27 mouse cellular contexts compared by ENCODE assay signal in genomic region chr12:80053902-80054654, GRCm38 (mm10). TPM values are rescaled to one million over a fixed set of nuclear protein-coding genes. Genes with fewer than 3 reads are reported as not detected.
DNase-seq lines count a peak whose midpoint lies in the region; ATAC-seq and TF ChIP-seq lines count a peak whose summit lies in the region.
"Had no signal": no experiment of that assay in that cellular context is flagged by ENCODE, and none has a peak within 500 bp of the region (broad histone marks: within the 10 kb centered on the region; RNA-seq: fewer than 3 reads in every experiment).

No protein-coding gene starts in this region.

- H3K36me3 ChIP-seq in heart, adult 2 months (ENCODE audit: control insufficient read depth, insufficient read depth, low read length): peaks cover 4% of the 10 kb centered on the region; the same call in 1 of the 2 replicates
- H3K36me3 ChIP-seq: forebrain, embryonic 10.5 days; G1E; heart, embryonic 10.5 days; midbrain, embryonic 15.5 days had no signal

- intact Hi-C loops in heart, adult 2 months (cut with DNase I): no loop called here

- H3K79me2 ChIP-seq in heart, adult 2 months (replicated peaks; ENCODE audit: control insufficient read depth, insufficient read depth, low read length): no peaks in the 10 kb centered on the region

- peaks cover 6% of the 10 kb centered on the region for H3K4me1 ChIP-seq in heart, adult 2 months (ENCODE audit: control insufficient read depth, insufficient read depth, low read length)
- H3K4me1 ChIP-seq: heart, embryonic 10.5 days; midbrain, embryonic 15.5 days had no signal

- H3K27ac ChIP-seq in heart, adult 2 months: peak overlapping the region; percentile 18; the same call in 1 of the 2 replicates
- no peak overlapping the region for H3K27ac ChIP-seq in layer of hippocampus, adult 2 months
- H3K27ac ChIP-seq: forebrain, embryonic 10.5 days; heart, embryonic 10.5 days; hindbrain, embryonic 14.5 days; liver, embryonic 14.5 days; midbrain, embryonic 15.5 days had no signal

- no peak overlapping the region for H3K9ac ChIP-seq in heart, adult 2 months (ENCODE audit: low read depth, low read length)
- H3K9ac ChIP-seq: hindbrain, embryonic 14.5 days; liver, embryonic 14.5 days; midbrain, embryonic 15.5 days had no signal

- DNase-seq in heart, adult 2 months: no peak
- DNase-seq in heart, adult 8-10 months (ENCODE audit: low spot score): no peak
- peak; percentile 35 for DNase-seq in 416B (ENCODE audit: low read depth)
- no peak for DNase-seq in frontal cortex, adult 2 months (ENCODE audit: extremely low spot score in 1 of 2, low spot score in 1 of 2)
- no peak for DNase-seq in adrenal gland, postnatal 4 days (ENCODE audit: low spot score in 2 of 2)
- DNase-seq in layer of hippocampus, adult 2 months (ENCODE audit: low spot score in 2 of 2): no peak
- DNase-seq: adrenal gland, postnatal 14 days; cerebellum, adult 11 months; cerebellum, adult 9-11 months; gastrocnemius, postnatal 36 days; heart, postnatal 4 days; kidney, adult 9 months; kidney, postnatal 25 days; thymus, adult 18-20 months; thymus, postnatal 4 days had no signal

- TF ChIP-seq POLR2A in heart, adult 2 months (IDR thresholded peaks at IDR 0.05; ENCODE audit: insufficient read depth, low read depth, low read length): no peak

- H3K4me3 ChIP-seq in heart, adult 2 months: no peak overlapping the region
- H3K4me3 ChIP-seq in layer of hippocampus, adult 2 months: no peak overlapping the region
- H3K4me3 ChIP-seq: forebrain, embryonic 10.5 days; heart, embryonic 10.5 days; midbrain, embryonic 15.5 days; myocyte had no signal

- peak; percentile 82 for ATAC-seq in granulocyte monocyte progenitor cell, adult 5-6 weeks (replicated peaks; ENCODE audit: poor library complexity, severe bottlenecking)
- ATAC-seq in monocyte, adult 5-6 weeks (replicated peaks; ENCODE audit: insufficient number of reproducible peaks, low FRiP score, low TSS enrichment, poor library complexity, severe bottlenecking): peak; percentile 88
- ATAC-seq: activated CD4-positive, CD25-positive, alpha-beta regulatory T cell, adult 4 months; forebrain, embryonic 16.5 days; inflammation-experienced regulatory T-cells, adult 6 months; midbrain, embryonic 15.5 days had no signal

- H3K27me3 ChIP-seq in heart, adult 2 months (ENCODE audit: control insufficient read depth, insufficient read depth, low read length): no peaks in the 10 kb centered on the region
- H3K27me3 ChIP-seq: midbrain, embryonic 15.5 days had no signal

- no peak for TF ChIP-seq EP300 in heart, adult 2 months (IDR thresholded peaks at IDR 0.05; ENCODE audit: insufficient read depth, low read depth, low read length)

- WGBS in heart, adult 2 months: 83% methylated on average over 9 of the region's 9 CpGs

- no peak for TF ChIP-seq CTCF in heart, adult 2 months (IDR thresholded peaks at IDR 0.05)
- no peak for TF ChIP-seq CTCF in layer of hippocampus, adult 2 months (conservative IDR thresholded peaks at IDR 0.05)

RNA-seq across cellular contexts. Expression of gene Zfp36l1, which starts 58.7 kb away (rescaled TPM):
- total RNA-seq in heart, adult 2 months (2021): 10 to 100 TPM; 74.4 to 79.4 TPM
- polyA plus RNA-seq in heart, adult 2 months (2012; rRNA removed): 43.3 and 65.0 TPM in 2 replicates
- total RNA-seq in heart, adult 8-10 months (2022): 100 to 1,000 TPM in 1 of 4 experiments, 10 to 100 TPM in 3; 65.0 to 103 (median 80.0) TPM
- 1.9 and 8.5 TPM in 2 replicates for total RNA-seq in granulocyte monocyte progenitor cell, adult 5-6 weeks (2014; fragmentation: Nextera tagmentation)
- 0.36 and 0.56 TPM in 2 replicates for total RNA-seq in granulocyte monocyte progenitor cell, adult 5-6 weeks (2017)
- total RNA-seq in monocyte, adult 5-6 weeks (2017): 42.9 to 74.7 TPM (median 44.7 TPM) in 3 replicates
- 22.0 and 24.3 TPM in 2 replicates for polyA plus RNA-seq in frontal cortex, adult 2 months (2012; rRNA removed)
- 100 to 1,000 TPM; 264 to 275 TPM for total RNA-seq in adrenal gland, postnatal 4 days (2021)
- 10 to 100 TPM; 35.2 to 39.4 TPM for total RNA-seq in layer of hippocampus, adult 2 months (2021)
